Mouse (Mus musculus) erythroid progenitor cell, adult 5-6 weeks (primary cell): ENCODE measurements around the gene Pcdh9. TPM values are rescaled to one million over a fixed set of nuclear protein-coding genes. Genes with fewer than 3 reads are reported as not detected.

Experiments
- ATAC-seq: replicated peaks from 2 replicates; pipeline ENCODE4 v1.8.0; 2016; ENCODE audit warnings: moderate number of reproducible peaks, mild to moderate bottlenecking, moderate TSS enrichment, inconsistent platforms; ENCODE audit not compliant: poor library complexity, low FRiP score, severe bottlenecking
- total RNA-seq, 2 experiments: library from RNA; stranded (forward) in 1 of 2; stranded (reverse) in 1 of 2; fragments of 150-400 nt in 1 of 2; fragments of 186-747, 209-891 nt in 1 of 2; gene quantifications; 2 replicates each; pipeline versions ENCODE4 v1.2.3 to v1.2.4; 2015 to 2017; ENCODE audit warnings: low replicate concordance in 2 of 2

The Pcdh9 gene
- total RNA-seq, 2 experiments from 2014 or later = not detected

GRCm38 (mm10) chr14:93067411-93068336 is 822.8 kb downstream of the Pcdh9 start:
- no peak for ATAC-seq

GRCm38 (mm10) chr14:93066732-93067410 is 823.6 kb downstream of the Pcdh9 start:
- ATAC-seq = no peak

GRCm38 (mm10) chr14:93061824-93062620 is 828.5 kb downstream of the Pcdh9 start:
- ATAC-seq = no peak

- no peak for ATAC-seq
Observed at GRCm38 (mm10) chr14:93058799-93059198, 831.7 kb downstream of the Pcdh9 start.

GRCm38 (mm10) chr14:93055997-93056396 is 834.5 kb downstream of the Pcdh9 start:
- ATAC-seq = no peak

GRCm38 (mm10) chr14:93040591-93040990 is 849.9 kb downstream of the Pcdh9 start:
- ATAC-seq = no peak

GRCm38 (mm10) chr14:93039326-93040221 is 850.9 kb downstream of the Pcdh9 start:
- no peak for ATAC-seq

- no peak for ATAC-seq
Observed at GRCm38 (mm10) chr14:93009147-93010064, 881.1 kb downstream of the Pcdh9 start.
